Mouse (Mus musculus) heart, postnatal 0 days (tissue): ENCODE data around the gene Pigp. TPM values are rescaled to one million over a fixed set of nuclear protein-coding genes. Genes with fewer than 3 reads are reported as not detected.
A peak's percentile ranks its signal among the peaks of the same experiment; 100 is the strongest.

ENCODE experiments used
- ATAC-seq: fragments of 200-750 bp; cut with Nextera tagmentation; 2 replicates; pipeline ENCODE4 v1.8.0; 2017; ENCODE audit warnings: low read depth, moderate number of reproducible peaks, moderate library complexity; ENCODE audit not compliant: insufficient read depth
- DNase-seq: peaks from one replicate; pipeline ENCODE4 v3.0.0-alpha.2; 2016; ENCODE audit warnings: low spot score
- H3K27ac ChIP-seq: fragments of 300-500 bp; sonication (generic); 2 replicates; pipeline ENCODE4 v1.5.1; 2014; ENCODE audit warnings: low read depth, mild to moderate bottlenecking
- H3K27me3 ChIP-seq: fragments of 300-500 bp; sonication (generic); 2 replicates; pipeline ENCODE4 v1.6.1; 2014; ENCODE audit warnings: low read length, mixed read lengths; ENCODE audit not compliant: control insufficient read depth, insufficient read depth
- H3K36me3 ChIP-seq: fragments of 300-500 bp; sonication (generic); replicated peaks from 2 replicates; pipeline ENCODE4 v1.6.1; 2014; ENCODE audit warnings: low read length, mixed read lengths; ENCODE audit not compliant: control insufficient read depth, insufficient read depth
- H3K4me1 ChIP-seq: fragments of 300-500 bp; sonication (generic); 2 replicates; pipeline ENCODE4 v1.6.1; 2014; ENCODE audit warnings: antibody characterized with exemption; ENCODE audit not compliant: control insufficient read depth, insufficient read depth
- H3K4me2 ChIP-seq: fragments of 300-500 bp; sonication (generic); 2 replicates; pipeline ENCODE4 v1.6.1; 2014; ENCODE audit warnings: low read depth, mild to moderate bottlenecking, low read length, moderate library complexity
- H3K4me3 ChIP-seq: fragments of 300-500 bp; sonication (generic); 2 replicates; pipeline ENCODE4 v1.5.1; 2014; ENCODE audit warnings: low read depth, low read length
- H3K9ac ChIP-seq: fragments of 300-500 bp; sonication (generic); replicated peaks from 2 replicates; pipeline ENCODE4 v1.6.1; 2014; ENCODE audit warnings: low read depth, low read length, mixed read lengths
- H3K9me3 ChIP-seq: fragments of 300-500 bp; sonication (generic); replicated peaks from 2 replicates; pipeline ENCODE4 v1.6.1; 2016; ENCODE audit warnings: low read length; ENCODE audit not compliant: control insufficient read depth
- CTCF ChIP-seq: IDR thresholded peaks from 2 replicates; pipeline ENCODE4 v1.5.1; 2016; ENCODE audit warnings: antibody characterized with exemption, control low read depth, low read depth
- EP300 ChIP-seq: IDR thresholded peaks from 2 replicates; pipeline ENCODE4 v1.6.1; 2016; ENCODE audit warnings: antibody characterized with exemption, low read depth
- WGBS: fragments of 180-500 bp; shearing (Covaris S2); extraction: QIAGEN DNeasy Blood & Tissue Kit; methylation state at CpG from one replicate; pipeline ENCODE4 v1.1.7; 2014; 5-methylcytosine and 5-hydroxymethylcytosine counted together
- polyA plus RNA-seq: library from polyadenylated mRNA; unstranded; fragments of >200 nt; fragmentation: Nextera tagmentation; extraction: Ambion mirVana; gene quantifications from 2 replicates; pipeline ENCODE4 v1.2.1, GENCODE M21; 2015
- total RNA-seq: library from RNA; depleted of rRNA; stranded (reverse); fragments of >200 nt; gene quantifications from 2 replicates; pipeline ENCODE4 v1.2.3, GENCODE M21; 2014; ENCODE audit warnings: low replicate concordance

The Pigp gene
- total and polyA plus RNA-seq, 2 experiments from 2014 or later: 134 to 229 TPM

DNA sequence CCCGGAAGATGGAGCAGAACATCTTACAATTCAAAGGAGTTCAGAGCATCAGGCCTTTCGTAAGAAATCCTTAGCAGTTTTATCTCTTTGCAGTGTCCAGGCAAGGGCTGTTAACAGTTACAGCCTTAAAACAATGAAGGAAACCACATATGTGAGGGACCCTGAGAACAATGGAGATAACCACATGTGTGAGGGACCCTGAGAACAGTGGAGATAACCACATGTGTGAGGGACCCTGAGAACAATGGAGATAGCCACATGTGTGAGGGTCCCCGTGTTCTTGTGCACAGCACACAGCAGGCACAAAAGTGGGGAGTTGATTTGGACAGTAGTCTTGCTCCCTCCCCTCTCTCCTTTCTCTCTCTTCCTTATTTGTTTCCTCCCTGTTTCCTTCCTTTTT lies 13.6 kb downstream of the Pigp start:
- no peak overlapping the region for H3K9ac ChIP-seq
- peaks cover 6% of the 10 kb centered on the region for H3K4me1 ChIP-seq
- H3K27ac ChIP-seq: no peak overlapping the region
- DNase-seq (no peak), ATAC-seq (no peak)
- H3K36me3 ChIP-seq: no peaks in the 10 kb centered on the region
- no peaks in the 10 kb centered on the region for H3K9me3 ChIP-seq
- H3K4me2 ChIP-seq: no peak overlapping the region
- no peaks in the 10 kb centered on the region for H3K27me3 ChIP-seq
- no peak overlapping the region for H3K4me3 ChIP-seq
- 59% methylated on average over 3 of the region's 3 CpGs for WGBS
- TF ChIP-seq EP300 (no peak), CTCF (no peak)

DNA sequence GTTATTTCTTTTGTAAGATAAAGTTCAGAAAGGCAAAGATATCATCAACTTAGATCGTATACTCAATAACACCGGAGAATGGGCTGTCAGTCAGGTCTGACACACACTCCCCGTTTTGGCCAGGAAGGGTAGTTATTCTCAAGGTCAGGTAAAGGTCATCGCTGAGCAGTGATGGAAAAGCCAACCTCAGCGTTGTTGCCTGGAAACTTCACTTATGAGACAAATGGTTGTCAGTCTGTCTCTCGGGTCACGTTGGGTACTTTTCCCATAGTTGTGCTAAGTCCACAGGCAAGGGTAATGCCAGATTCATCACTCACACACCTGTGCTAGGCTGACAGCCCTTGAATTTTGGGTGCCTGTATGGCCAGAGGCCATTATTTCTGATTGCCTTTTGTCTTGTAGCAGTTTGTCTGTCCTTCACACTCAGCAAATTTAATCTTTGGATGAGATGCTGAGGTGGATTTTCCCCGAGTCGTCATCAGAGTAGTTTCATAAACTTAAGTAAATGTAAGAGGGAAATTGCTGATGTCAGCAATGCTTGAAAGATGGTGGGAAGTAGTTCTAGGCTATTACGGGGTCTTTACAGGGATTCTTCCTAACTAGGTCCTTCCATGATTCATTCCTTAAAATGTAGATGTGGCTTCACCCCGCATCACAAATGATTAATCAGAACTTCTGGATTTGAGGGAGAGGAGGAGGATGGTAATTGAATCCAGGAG lies 14.7 kb downstream of the Pigp start:
- WGBS: 69% methylated on average over 11 of the region's 11 CpGs
- Histone ChIP-seq H3K4me2 (no peak overlapping the region), H3K27me3 (no peaks in the 10 kb centered on the region), H3K27ac (no peak overlapping the region), H3K36me3 (no peaks in the 10 kb centered on the region), H3K4me1 (peaks cover 2% of the 10 kb centered on the region), H3K4me3 (no peak overlapping the region), H3K9ac (no peak overlapping the region), H3K9me3 (no peaks in the 10 kb centered on the region)
- TF ChIP-seq CTCF (no peak), EP300 (no peak)
- no peak for ATAC-seq
- DNase-seq: no peak

DNA sequence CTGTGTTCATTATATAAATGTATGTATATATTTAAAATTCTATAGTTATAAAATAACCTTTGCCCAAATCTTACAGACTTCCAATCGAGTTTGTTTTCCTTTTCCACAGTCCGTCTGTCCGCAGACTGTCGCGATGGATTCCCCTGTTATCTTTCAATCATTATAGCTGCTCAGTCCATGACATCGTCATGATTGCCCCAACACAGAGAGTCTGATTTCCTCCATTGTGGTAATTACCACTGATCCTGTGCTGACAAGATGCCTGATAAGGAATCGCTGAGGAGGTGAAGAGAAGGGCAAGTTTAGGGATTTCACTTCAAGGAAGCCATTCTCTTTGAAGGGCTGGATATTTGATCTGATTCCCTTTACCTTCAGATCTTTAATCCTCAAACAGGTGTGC lies 15.6 kb downstream of the Pigp start:
- no peak overlapping the region for H3K4me2 ChIP-seq
- H3K36me3 ChIP-seq: no peaks in the 10 kb centered on the region
- no peaks in the 10 kb centered on the region for H3K9me3 ChIP-seq
- ATAC-seq (no peak), DNase-seq (no peak)
- H3K4me3 ChIP-seq: no peak overlapping the region
- no peaks in the 10 kb centered on the region for H3K4me1 ChIP-seq
- 55% methylated on average over 7 of the region's 7 CpGs for WGBS
- TF ChIP-seq EP300 (no peak), CTCF (no peak)
- no peak overlapping the region for H3K27ac ChIP-seq
- no peaks in the 10 kb centered on the region for H3K27me3 ChIP-seq
- no peak overlapping the region for H3K9ac ChIP-seq

DNA sequence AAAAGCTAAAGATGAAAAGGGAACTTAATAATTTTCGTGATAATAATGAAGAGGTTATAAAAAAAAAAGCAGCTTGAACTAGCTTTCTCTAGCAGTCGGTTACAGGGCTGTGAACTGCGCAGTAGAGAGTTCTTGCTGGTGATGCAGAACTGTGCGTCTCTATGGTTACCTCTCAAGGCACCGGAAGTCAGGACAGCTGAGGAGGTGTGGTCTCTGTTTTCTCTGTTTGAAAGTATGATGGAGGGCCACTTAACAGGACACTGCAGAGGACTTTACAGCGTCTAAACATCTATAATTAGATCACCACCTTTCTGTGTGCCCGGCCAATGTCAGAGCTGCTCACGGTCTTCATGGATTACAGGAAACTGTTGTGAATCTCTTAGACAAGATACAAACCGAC lies 17.2 kb downstream of the Pigp start:
- Histone ChIP-seq H3K27me3 (no peaks in the 10 kb centered on the region), H3K4me2 (no peak overlapping the region), H3K4me3 (no peak overlapping the region), H3K9ac (no peak overlapping the region), H3K4me1 (no peaks in the 10 kb centered on the region), H3K36me3 (no peaks in the 10 kb centered on the region), H3K27ac (no peak overlapping the region), H3K9me3 (no peaks in the 10 kb centered on the region)
- WGBS: 22% methylated on average over 9 of the region's 9 CpGs
- ATAC-seq: peak; percentile 89
- DNase-seq: peak; percentile 63
- TF ChIP-seq CTCF (no peak), EP300 (no peak)

DNA sequence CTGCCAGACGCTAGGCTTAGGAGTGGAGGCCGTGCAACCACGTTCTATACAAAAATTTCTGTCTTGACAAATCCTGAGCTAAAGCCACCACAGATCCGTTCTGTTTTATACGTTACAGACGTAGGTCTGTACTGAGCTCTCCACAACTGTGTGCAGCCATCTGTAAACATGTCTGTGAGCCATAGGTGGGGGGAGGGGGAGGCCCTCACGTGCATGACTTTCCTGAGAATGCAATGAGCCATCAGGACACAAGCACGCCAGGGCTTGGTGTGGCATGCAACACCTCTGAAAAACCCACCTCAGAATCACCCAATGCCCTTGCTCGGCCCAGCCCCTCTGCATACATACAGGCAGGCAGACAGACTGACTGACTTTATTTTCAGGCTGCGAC lies 21.4 kb downstream of the Pigp start:
- H3K27ac ChIP-seq: no peak overlapping the region
- H3K36me3 ChIP-seq: no peaks in the 10 kb centered on the region
- H3K9ac ChIP-seq: no peak overlapping the region
- no peak overlapping the region for H3K4me2 ChIP-seq
- no peaks in the 10 kb centered on the region for H3K4me1 ChIP-seq
- TF ChIP-seq CTCF (no peak), EP300 (no peak)
- no peaks in the 10 kb centered on the region for H3K27me3 ChIP-seq
- H3K4me3 ChIP-seq: no peak overlapping the region
- no peak for DNase-seq
- WGBS: 82% methylated on average over 10 of the region's 10 CpGs
- H3K9me3 ChIP-seq: no peaks in the 10 kb centered on the region
- no peak for ATAC-seq

DNA sequence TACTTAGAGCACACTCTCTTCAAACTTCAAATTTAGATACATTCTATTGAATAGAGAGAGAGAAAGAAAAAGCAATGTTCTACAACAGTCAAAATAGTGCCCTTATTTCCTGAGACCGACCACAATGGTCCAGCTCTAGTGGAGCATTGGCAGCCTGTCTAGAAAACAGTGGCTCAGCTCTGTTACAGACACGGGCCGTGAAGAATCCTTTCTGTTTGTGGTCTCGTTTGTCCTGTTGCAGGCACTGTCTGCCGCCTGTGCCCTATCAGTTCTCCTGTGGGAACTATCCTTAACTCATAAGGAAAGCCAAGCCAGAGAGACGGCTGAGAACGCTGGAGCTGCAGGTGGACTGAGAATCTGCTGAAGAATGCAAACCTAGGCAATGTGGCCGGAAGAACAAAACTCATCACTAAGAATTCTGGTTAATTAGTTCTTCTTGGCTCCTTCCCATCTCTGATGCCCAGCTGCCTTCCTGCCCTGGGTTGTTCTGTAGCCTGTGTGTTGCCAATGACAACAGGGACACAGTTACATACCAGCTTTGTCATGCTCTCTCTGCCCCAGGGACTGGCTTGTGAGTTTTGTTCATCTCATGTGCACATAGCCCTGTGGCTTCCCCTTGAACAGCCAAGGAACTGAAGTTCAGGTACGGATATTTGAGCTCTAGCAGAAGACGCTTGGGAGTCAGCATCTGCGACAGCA lies 21.9 kb downstream of the Pigp start:
- Histone ChIP-seq H3K27ac (no peak overlapping the region), H3K36me3 (no peaks in the 10 kb centered on the region), H3K27me3 (no peaks in the 10 kb centered on the region), H3K9ac (no peak overlapping the region), H3K4me3 (no peak overlapping the region), H3K9me3 (no peaks in the 10 kb centered on the region), H3K4me2 (no peak overlapping the region), H3K4me1 (no peaks in the 10 kb centered on the region)
- TF ChIP-seq EP300 (no peak), CTCF (no peak)
- WGBS: 56% methylated on average over 11 of the region's 11 CpGs
- ATAC-seq (no peak), DNase-seq (no peak)
